Mouse (Mus musculus) stomach, adult 2 months (tissue): ENCODE results near the gene Nipal3. TPM values are rescaled to one million over a fixed set of nuclear protein-coding genes. Genes with fewer than 3 reads are reported as not detected.

ENCODE experiments used
- polyA plus RNA-seq: library from polyadenylated mRNA; depleted of rRNA; stranded (reverse); fragments of >200 nt; gene quantifications from 2 replicates; pipeline ENCODE4 v1.2.3, GENCODE M21; 2012; rRNA removed

Gene Nipal3
- 14.0 and 22.2 TPM in 2 replicates for polyA plus RNA-seq

GRCm38 (mm10) chr4:135494521-135495396 is at the start of gene Nipal3, which contains the start of gene Stpg1:
Gene Nipal3 (minus strand): TSS chr4:135495038.
Gene Stpg1 (plus strand): TSS chr4:135494790.

DNA sequence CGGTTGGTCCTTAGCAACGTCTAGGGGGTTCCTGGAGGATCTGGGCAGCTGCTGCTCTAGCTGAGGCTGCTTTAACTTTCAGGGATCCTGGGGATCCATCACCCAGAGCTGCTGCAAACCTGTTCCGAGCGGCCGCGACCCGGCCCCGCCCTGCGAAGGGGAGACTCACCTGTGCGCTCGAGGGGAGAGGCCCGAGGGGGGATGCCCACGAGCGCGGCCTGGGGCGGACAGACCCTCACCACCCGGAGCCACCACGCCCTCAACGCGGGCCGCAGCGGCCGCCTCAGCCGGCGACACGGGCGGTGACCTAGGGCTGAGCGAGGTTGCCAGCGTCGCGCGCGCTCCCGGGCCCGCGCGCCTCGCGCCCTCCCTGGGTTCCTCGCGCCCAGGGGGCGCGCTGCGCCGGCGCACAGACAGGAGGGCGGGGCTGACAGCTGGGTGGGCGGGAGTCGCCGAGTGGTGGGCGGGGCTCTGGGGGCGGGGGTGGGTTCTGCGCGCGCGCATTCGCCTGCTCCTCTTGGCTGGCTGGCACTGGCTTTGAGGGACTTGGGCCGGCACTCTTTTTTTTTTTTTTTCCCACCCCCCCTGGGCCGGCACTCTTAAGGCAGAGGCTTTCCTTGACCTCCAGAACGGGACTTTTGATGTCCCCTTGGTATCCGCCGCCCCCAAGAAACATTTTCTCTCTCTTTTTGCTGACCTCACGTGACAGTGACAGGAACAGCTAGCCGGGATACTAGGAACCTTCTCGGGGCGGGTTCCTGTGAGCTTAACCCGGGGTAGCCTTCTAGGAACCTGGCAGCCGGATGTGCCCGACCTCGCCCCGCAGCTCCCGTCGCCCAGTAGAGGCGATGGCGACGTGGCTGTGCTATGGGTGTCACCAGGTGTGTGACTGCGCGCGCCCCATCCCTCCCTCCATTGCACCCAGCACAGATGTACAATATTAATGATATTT is 61.1 kb downstream of the Nipal3 start, which contains the start of gene Rcan3:
Gene Rcan3, minus strand, starts transcription at position 411 of the 952 bp plus-strand sequence.

DNA sequence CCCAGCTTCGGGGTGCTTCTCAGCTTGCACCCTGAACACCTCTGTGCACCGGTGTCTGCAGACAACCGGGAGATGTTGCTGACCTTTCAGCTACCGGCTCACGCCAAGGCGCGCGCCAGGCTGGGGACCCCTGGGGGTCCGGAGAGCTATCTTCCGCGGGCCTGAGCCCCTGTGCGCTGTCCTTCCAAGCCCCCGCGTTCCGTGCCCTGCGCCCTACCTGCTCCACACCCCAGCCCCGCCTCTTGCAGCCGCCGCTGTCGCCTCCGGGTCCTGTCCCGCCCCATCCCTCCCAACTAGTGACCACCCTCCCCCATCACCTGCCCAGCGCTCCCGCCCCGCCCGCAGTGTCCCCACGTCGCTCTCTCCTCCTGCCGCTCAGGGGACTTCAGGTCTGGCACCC is 96.8 kb downstream of the Nipal3 start, which contains the start of gene Ncmap:
Gene Ncmap, minus strand, starts transcription at position 237 of the 400 bp plus-strand sequence.

Other genes with a start within 250 kb of the Nipal3 start
- 28.2 and 32.5 TPM in 2 replicates for gene Clic4, start 222.2 kb downstream of the Nipal3 start, polyA plus RNA-seq
- gene Srrm1, start 141.7 kb downstream of the Nipal3 start, polyA plus RNA-seq: 5.0 and 6.5 TPM in 2 replicates
- gene Ncmap, start 96.8 kb downstream of the Nipal3 start, polyA plus RNA-seq: 28.3 and 34.5 TPM in 2 replicates
- 9.7 and 11.0 TPM in 2 replicates for gene Rcan3, start 61.2 kb downstream of the Nipal3 start, polyA plus RNA-seq
- gene Stpg1, start 248 bp downstream of the Nipal3 start, polyA plus RNA-seq: not detected in 2 replicates
- 4.9 and 6.6 TPM in 2 replicates for gene Grhl3, start 78.6 kb upstream of the Nipal3 start, polyA plus RNA-seq
- gene Ifnlr1, start 191.2 kb upstream of the Nipal3 start, polyA plus RNA-seq: 2.4 TPM in 2 replicates
- gene Il22ra1, start 233.1 kb upstream of the Nipal3 start, polyA plus RNA-seq: 2.7 and 2.9 TPM in 2 replicates